Mouse (Mus musculus) adrenal gland, postnatal 10 days (tissue): ENCODE measurements around the gene Elac2. TPM values are rescaled to one million over a fixed set of nuclear protein-coding genes. Genes with fewer than 3 reads are reported as not detected.

Experiments used
- DNase-seq: peaks from one replicate; pipeline ENCODE4 v3.0.0; 2021; ENCODE audit warnings: mixed read lengths
- total RNA-seq, 2 experiments: library from RNA; stranded (reverse); gene quantifications; 2 replicates each; pipeline ENCODE4 v1.2.3; 2021

Elac2 gene
- total RNA-seq, 2 experiments from 2014 or later: 32.7 to 34.1 TPM

GRCm38 (mm10) chr11:65020744-65021143, 41.9 kb downstream of the Elac2 start:
- DNase-seq: no peak

GRCm38 (mm10) chr11:65022771-65023170, 43.9 kb downstream of the Elac2 start:
- DNase-seq: no peak

- DNase-seq: no peak
Measured at GRCm38 (mm10) chr11:65028049-65028448, 49.2 kb downstream of the Elac2 start.

- DNase-seq: no peak
Measured at GRCm38 (mm10) chr11:65030201-65030600, 51.4 kb downstream of the Elac2 start.

GRCm38 (mm10) chr11:65032221-65032620, 53.4 kb downstream of the Elac2 start:
- DNase-seq: no peak

GRCm38 (mm10) chr11:65038996-65039395, 60.2 kb downstream of the Elac2 start:
- no peak for DNase-seq

- no peak for DNase-seq
Measured at GRCm38 (mm10) chr11:65039517-65040095, 60.8 kb downstream of the Elac2 start.

GRCm38 (mm10) chr11:65040556-65040955, 61.7 kb downstream of the Elac2 start:
- no peak for DNase-seq

GRCm38 (mm10) chr11:65049090-65049489, 70.3 kb downstream of the Elac2 start:
- DNase-seq: no peak

GRCm38 (mm10) chr11:65050819-65051218, 72.0 kb downstream of the Elac2 start:
- DNase-seq: no peak

Other genes with a start within 250 kb of the Elac2 start
- under 1 TPM; 0.24 to 0.36 TPM for gene 1700086D15Rik, start 180.9 kb downstream of the Elac2 start, total RNA-seq
- 1 to 10 TPM; 7.5 to 8.7 TPM for gene Arhgap44, start 183.9 kb downstream of the Elac2 start, total RNA-seq